Mouse (Mus musculus) neural tube, embryonic 12.5 days (tissue): ENCODE results near the gene Sez6. TPM values are rescaled to one million over a fixed set of nuclear protein-coding genes. Genes with fewer than 3 reads are reported as not detected.
A peak's percentile ranks its signal among the peaks of the same experiment; 100 is the strongest.

Experiments used
- ATAC-seq: fragments of 200-750 bp; cut with Nextera tagmentation; 2 replicates; pipeline ENCODE4 v1.8.0; 2017; ENCODE audit warnings: low read depth, mild to moderate bottlenecking, moderate TSS enrichment, moderate library complexity; ENCODE audit not compliant: low FRiP score
- H3K27ac ChIP-seq: fragments of 300-500 bp; sonication (generic); 2 replicates; pipeline ENCODE4 v1.5.1; 2016
- H3K27me3 ChIP-seq: fragments of 300-500 bp; sonication (generic); replicated peaks from 2 replicates; pipeline ENCODE4 v1.6.1; 2016; ENCODE audit warnings: mild to moderate bottlenecking
- H3K36me3 ChIP-seq: fragments of 300-500 bp; sonication (generic); 2 replicates; pipeline ENCODE4 v1.6.1; 2016; ENCODE audit warnings: mild to moderate bottlenecking
- H3K4me1 ChIP-seq: fragments of 300-500 bp; sonication (generic); 2 replicates; pipeline ENCODE4 v1.6.1; 2016
- H3K4me2 ChIP-seq: fragments of 300-500 bp; sonication (generic); replicated peaks from 2 replicates; pipeline ENCODE4 v1.6.1; 2016; ENCODE audit warnings: mild to moderate bottlenecking
- H3K4me3 ChIP-seq: fragments of 300-500 bp; sonication (generic); 2 replicates; pipeline ENCODE4 v1.5.1; 2016
- H3K9ac ChIP-seq: fragments of 300-500 bp; sonication (generic); 2 replicates; pipeline ENCODE4 v1.6.1; 2016; ENCODE audit warnings: mild to moderate bottlenecking
- H3K9me3 ChIP-seq: fragments of 300-500 bp; sonication (generic); 2 replicates; pipeline ENCODE4 v1.6.1; 2016; ENCODE audit warnings: mild to moderate bottlenecking
- WGBS: fragments of 180-500 bp; shearing (Covaris S2); methylation state at CpG from one replicate; pipeline ENCODE4 v1.1.7; 2016; 5-methylcytosine and 5-hydroxymethylcytosine counted together
- polyA plus RNA-seq: library from polyadenylated mRNA; unstranded; fragments of >200 nt; fragmentation: Nextera tagmentation; extraction: Ambion mirVana; gene quantifications from 2 replicates; pipeline ENCODE4 v1.2.1, GENCODE M21; 2016

Gene Sez6
- polyA plus RNA-seq, 1 experiment from 2014 or later, result 51.4 TPM

- H3K9ac ChIP-seq, result no peak overlapping the region
- no peak overlapping the region for H3K4me3 ChIP-seq
- H3K4me1 ChIP-seq, result peaks cover 7% of the 10 kb centered on the region; the same call in 1 of the 2 replicates
- H3K9me3 ChIP-seq, result no peaks in the 10 kb centered on the region
- H3K27me3 ChIP-seq, result peaks cover 49% of the 10 kb centered on the region
- no peak for ATAC-seq
- no peaks in the 10 kb centered on the region; the same call in 1 of the 2 replicates for H3K36me3 ChIP-seq
- 84% methylated on average over 6 of the region's 6 CpGs for WGBS
- no peak overlapping the region for H3K4me2 ChIP-seq
- no peak overlapping the region for H3K27ac ChIP-seq
Measured at GRCm38 (mm10) chr11:77978161-77978560, 47.6 kb downstream of the Sez6 start.

- Histone ChIP-seq H3K9me3 (no peaks in the 10 kb centered on the region), H3K27ac (no peak overlapping the region), H3K4me1 (peaks cover 7% of the 10 kb centered on the region; the same call in 1 of the 2 replicates), H3K4me2 (no peak overlapping the region), H3K9ac (no peak overlapping the region), H3K4me3 (no peak overlapping the region), H3K27me3 (peaks cover 37% of the 10 kb centered on the region), H3K36me3 (no peaks in the 10 kb centered on the region; the same call in 1 of the 2 replicates)
- ATAC-seq, result no peak
- WGBS, result 82% methylated on average over 8 of the region's 8 CpGs
Measured at GRCm38 (mm10) chr11:77979221-77979809, 48.7 kb downstream of the Sez6 start.

GRCm38 (mm10) chr11:77980281-77981204 is 49.9 kb downstream of the Sez6 start:
- H3K36me3 ChIP-seq, result no peaks in the 10 kb centered on the region; the same call in 1 of the 2 replicates
- no peaks in the 10 kb centered on the region for H3K9me3 ChIP-seq
- no peak overlapping the region for H3K9ac ChIP-seq
- H3K27me3 ChIP-seq, result peaks cover 27% of the 10 kb centered on the region
- WGBS, result 35% methylated on average over 11 of the region's 11 CpGs
- H3K4me2 ChIP-seq, result peak overlapping the region; percentile 88
- H3K27ac ChIP-seq, result no peak overlapping the region
- H3K4me3 ChIP-seq, result no peak overlapping the region
- no peak for ATAC-seq
- peaks cover 13% of the 10 kb centered on the region for H3K4me1 ChIP-seq

GRCm38 (mm10) chr11:77981609-77982440 is 51.2 kb downstream of the Sez6 start:
- peaks cover 3% of the 10 kb centered on the region; the same call in 1 of the 2 replicates for H3K36me3 ChIP-seq
- H3K9ac ChIP-seq, result 0 out of 2 replicates have a peak overlapping the region, but pooled peaks have one; percentile 38
- H3K4me1 ChIP-seq, result peaks cover 16% of the 10 kb centered on the region
- under 1% methylated on average over 29 of the region's 29 CpGs for WGBS
- H3K27ac ChIP-seq, result peak overlapping the region; percentile 93
- H3K4me2 ChIP-seq, result peak overlapping the region; percentile 88
- H3K9me3 ChIP-seq, result no peaks in the 10 kb centered on the region
- H3K27me3 ChIP-seq, result peaks cover 19% of the 10 kb centered on the region
- peak; percentile 89 for ATAC-seq
- peak overlapping the region; percentile 100 for H3K4me3 ChIP-seq

- Histone ChIP-seq H3K4me3 (peak within 1 kb of the TSS; percentile 100), H3K9me3 (no peaks in the 10 kb centered on the region), H3K36me3 (peaks cover 3% of the 10 kb centered on the region; the same call in 1 of the 2 replicates), H3K4me1 (peaks cover 16% of the 10 kb centered on the region), H3K27me3 (peaks cover 13% of the 10 kb centered on the region), H3K27ac (peak within 1 kb of the TSS; percentile 93), H3K4me2 (peak within 1 kb of the TSS; percentile 88), H3K9ac (peak within 1 kb of the TSS; percentile 100)
- ATAC-seq, result peak; percentile 88
- WGBS, result under 1% methylated on average over 62 of the region's 62 CpGs
Measured at GRCm38 (mm10) chr11:77982441-77982905, 51.9 kb downstream of the Sez6 start, which contains the start of gene Phf12. Gene Phf12 (plus strand): TSS chr11:77982754.

- peaks cover 5% of the 10 kb centered on the region; the same call in 1 of the 2 replicates for H3K27me3 ChIP-seq
- ATAC-seq, result no peak
- H3K4me1 ChIP-seq, result peaks cover 16% of the 10 kb centered on the region
- under 1% methylated on average over 29 of the region's 32 CpGs for WGBS
- peak overlapping the region; percentile 100 for H3K9ac ChIP-seq
- H3K4me3 ChIP-seq, result peak overlapping the region; percentile 100
- H3K9me3 ChIP-seq, result no peaks in the 10 kb centered on the region
- H3K27ac ChIP-seq, result peak overlapping the region; percentile 86
- peaks cover 6% of the 10 kb centered on the region for H3K36me3 ChIP-seq
- H3K4me2 ChIP-seq, result peak overlapping the region; percentile 88
Measured at GRCm38 (mm10) chr11:77983191-77983936, 52.8 kb downstream of the Sez6 start.

GRCm38 (mm10) chr11:77983937-77984835 is 53.6 kb downstream of the Sez6 start:
- H3K4me2 ChIP-seq, result peak overlapping the region; percentile 88
- WGBS, result under 1% methylated on average over 59 of the region's 63 CpGs
- peak overlapping the region; percentile 100 for H3K4me3 ChIP-seq
- H3K27ac ChIP-seq, result peak overlapping the region; percentile 86
- peaks cover 16% of the 10 kb centered on the region for H3K4me1 ChIP-seq
- no peak for ATAC-seq
- H3K9me3 ChIP-seq, result no peaks in the 10 kb centered on the region
- H3K9ac ChIP-seq, result peak overlapping the region; percentile 100
- H3K27me3 ChIP-seq, result no peaks in the 10 kb centered on the region
- peaks cover 14% of the 10 kb centered on the region for H3K36me3 ChIP-seq

GRCm38 (mm10) chr11:77984836-77985231 is 54.2 kb downstream of the Sez6 start:
- Histone ChIP-seq H3K27ac (peak overlapping the region; percentile 86), H3K9ac (peak overlapping the region; percentile 100), H3K4me2 (peak overlapping the region; percentile 88), H3K27me3 (no peaks in the 10 kb centered on the region), H3K4me3 (peak overlapping the region; percentile 100), H3K4me1 (peaks cover 16% of the 10 kb centered on the region), H3K9me3 (no peaks in the 10 kb centered on the region), H3K36me3 (peaks cover 18% of the 10 kb centered on the region)
- 1% methylated on average over 13 of the region's 13 CpGs for WGBS
- no peak for ATAC-seq

- peak overlapping the region; percentile 86; the same call in 1 of the 2 replicates for H3K27ac ChIP-seq
- peaks cover 10% of the 10 kb centered on the region for H3K4me1 ChIP-seq
- ATAC-seq, result no peak
- peak overlapping the region; percentile 100; the same call in 1 of the 2 replicates for H3K9ac ChIP-seq
- peaks cover 18% of the 10 kb centered on the region for H3K36me3 ChIP-seq
- H3K4me2 ChIP-seq, result peak overlapping the region; percentile 88
- H3K27me3 ChIP-seq, result no peaks in the 10 kb centered on the region
- no peaks in the 10 kb centered on the region for H3K9me3 ChIP-seq
- WGBS, result 92% methylated on average over 3 of the region's 3 CpGs
- H3K4me3 ChIP-seq, result peak overlapping the region; percentile 100
Measured at GRCm38 (mm10) chr11:77985541-77986065, 55.0 kb downstream of the Sez6 start.

GRCm38 (mm10) chr11:77989071-77989690 is 58.6 kb downstream of the Sez6 start:
- H3K27me3 ChIP-seq, result no peaks in the 10 kb centered on the region
- WGBS, result 93% methylated on average over 13 of the region's 13 CpGs
- no peak overlapping the region for H3K9ac ChIP-seq
- no peak overlapping the region for H3K27ac ChIP-seq
- H3K4me1 ChIP-seq, result peaks cover 9% of the 10 kb centered on the region
- ATAC-seq, result no peak
- no peaks in the 10 kb centered on the region for H3K9me3 ChIP-seq
- no peak overlapping the region for H3K4me2 ChIP-seq
- peaks cover 23% of the 10 kb centered on the region for H3K36me3 ChIP-seq
- no peak overlapping the region for H3K4me3 ChIP-seq
